Mouse (Mus musculus) myocyte (in vitro differentiated cells): ENCODE data around the gene 1700025G04Rik.

Experiments
- CEBPB ChIP-seq: IDR thresholded peaks from 2 replicates; pipeline ENCODE4 v1.6.1; 2011; ENCODE audit warnings: mild to moderate bottlenecking, moderate library complexity; ENCODE audit not compliant: poor library complexity, insufficient read depth, severe bottlenecking
- E2F4 ChIP-seq: IDR thresholded peaks from one replicate; pipeline ENCODE4 v1.6.1; 2011; ENCODE audit warnings: mild to moderate bottlenecking, control low read depth, moderate library complexity; ENCODE audit not compliant: insufficient read depth
- MAX ChIP-seq: IDR thresholded peaks from one replicate; pipeline ENCODE4 v1.6.1; 2011; ENCODE audit warnings: low read depth, mild to moderate bottlenecking, control low read depth
- MYOD1 ChIP-seq, 3 experiments: IDR thresholded peaks; one replicate each; pipeline ENCODE4 v1.6.1; 2011; ENCODE audit warnings: control low read depth in 2 of 3, low read depth in 2 of 3, mild to moderate bottlenecking in 2 of 3, moderate library complexity in 1 of 3; ENCODE audit not compliant: insufficient read length in 2 of 3, control insufficient read depth in 1 of 3
- MYOG ChIP-seq, 3 experiments: IDR thresholded peaks; one replicate each; pipeline ENCODE4 v1.6.1; 2011; ENCODE audit warnings: control low read depth in 2 of 3, low read depth in 2 of 3, mild to moderate bottlenecking in 2 of 3; ENCODE audit not compliant: insufficient read length in 2 of 3, control insufficient read depth in 1 of 3, insufficient read depth in 1 of 3
- POLR2A ChIP-seq: IDR thresholded peaks from one replicate; pipeline ENCODE4 v1.6.1; 2011; ENCODE audit warnings: low read depth, mild to moderate bottlenecking, control low read depth, moderate library complexity; ENCODE audit not compliant: insufficient read length
- POLR2AphosphoS2 ChIP-seq: IDR thresholded peaks from one replicate; pipeline ENCODE4 v1.6.1; 2011; ENCODE audit warnings: low read depth, control low read depth; ENCODE audit not compliant: insufficient read length
- TCF12 ChIP-seq: IDR thresholded peaks from one replicate; pipeline ENCODE4 v1.6.1; 2011; ENCODE audit warnings: mild to moderate bottlenecking, control low read depth; ENCODE audit not compliant: poor library complexity, insufficient read depth, severe bottlenecking
- TCF3 ChIP-seq: IDR thresholded peaks from one replicate; pipeline ENCODE4 v1.6.1; 2011; ENCODE audit warnings: low read depth, control low read depth; ENCODE audit not compliant: insufficient read length
- USF1 ChIP-seq: IDR thresholded peaks from one replicate; pipeline ENCODE4 v1.6.1; 2011; ENCODE audit warnings: low read depth, mild to moderate bottlenecking, control low read depth, moderate library complexity

DNA sequence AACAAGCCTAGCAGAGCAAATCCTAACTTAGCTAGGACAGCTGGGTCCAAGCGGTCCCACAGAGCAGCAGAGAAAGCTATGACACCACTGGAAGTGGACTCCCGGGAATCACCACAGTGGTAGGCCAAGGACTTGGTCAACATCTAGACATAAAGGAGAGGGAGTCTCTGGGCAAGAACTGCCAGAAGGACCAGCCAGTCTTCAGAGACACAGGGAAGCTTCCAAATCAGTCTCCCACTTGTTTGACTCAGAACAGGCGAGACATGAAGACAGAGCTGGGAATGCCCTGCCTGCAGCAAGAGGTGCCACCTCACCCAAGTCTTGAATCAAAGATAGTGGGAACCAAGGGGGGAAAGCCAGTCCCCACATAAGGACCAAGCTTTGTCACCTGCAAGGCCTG lies 29.7 kb downstream of the 1700025G04Rik start:
- TF ChIP-seq POLR2A (no peak), MYOG (IDR thresholded peaks at IDR 0.05; ENCODE audit: control insufficient read depth in 1 of 3, insufficient read depth in 1 of 3, insufficient read length in 2 of 3, low read depth in 2 of 3) (no peak), MYOD1 (IDR thresholded peaks at IDR 0.05; ENCODE audit: control insufficient read depth in 1 of 3, insufficient read length in 2 of 3, low read depth in 2 of 3) (no peak), TCF3 (no peak), MAX (no peak), TCF12 (no peak), CEBPB (no peak), E2F4 (no peak), POLR2AphosphoS2 (no peak), USF1 (no peak)
